Mouse (Mus musculus): ENCODE results near the gene Knl1. TPM values are rescaled to one million over a fixed set of nuclear protein-coding genes. Genes with fewer than 3 reads are reported as not detected.
A peak's percentile ranks its signal among the peaks of the same experiment; 100 is the strongest.

Gene Knl1
- polyA plus RNA-seq, 1 experiment = 14.8 TPM

DNA sequence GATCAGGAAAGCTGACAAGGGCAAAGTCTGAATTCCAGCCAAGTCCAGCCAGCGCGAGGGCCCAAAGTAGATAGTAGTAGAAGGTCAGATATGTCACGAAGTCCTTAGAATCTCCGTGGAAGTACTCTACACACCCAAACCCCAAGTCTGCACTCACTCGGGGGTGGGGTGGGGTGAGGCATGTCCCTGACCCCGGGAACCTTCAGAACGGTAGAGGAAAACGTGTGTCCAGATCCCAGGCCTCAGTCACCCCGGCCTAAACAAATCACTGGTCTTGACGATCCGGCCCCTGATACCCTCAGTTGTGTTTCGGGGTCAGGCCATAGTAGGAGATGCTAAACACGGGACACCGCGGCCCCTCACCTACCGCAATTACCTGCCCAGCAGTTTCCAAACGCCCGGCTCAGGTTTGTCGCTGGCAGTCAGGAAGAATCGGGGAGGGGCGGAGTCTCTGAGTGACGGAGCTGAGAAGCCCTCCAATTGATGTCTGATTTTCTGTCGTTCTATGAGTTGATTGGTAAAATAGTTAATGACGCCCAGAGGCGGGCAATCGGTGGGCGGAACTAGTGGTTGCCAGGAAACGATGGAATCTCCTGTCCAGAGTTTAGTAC lies 17.9 kb upstream of the Knl1 start, which contains the start of gene Ccdc32:
Ccdc32 (minus strand) TSS at position 453 of the 611 bp plus-strand sequence.
- Histone ChIP-seq H3K4me3 (replicated peaks; ENCODE audit: control insufficient read depth, low read depth, low read length) (peak within 1 kb of the TSS; percentile 89), H3K27ac (ENCODE audit: control insufficient read depth, insufficient read depth, low read depth, low read length, poor library complexity) (no peak within 1 kb of the TSS), H3K4me1 (ENCODE audit: control insufficient read depth, insufficient read depth, low read length) (peaks cover 2% of the 10 kb centered on the region; the same call in 1 of the 2 replicates)
- TF ChIP-seq CTCF (IDR thresholded peaks at IDR 0.05; ENCODE audit: control insufficient read depth, insufficient read depth, low read length) = no peak
- WGBS = under 1% methylated on average over 28 of the region's 28 CpGs

DNA sequence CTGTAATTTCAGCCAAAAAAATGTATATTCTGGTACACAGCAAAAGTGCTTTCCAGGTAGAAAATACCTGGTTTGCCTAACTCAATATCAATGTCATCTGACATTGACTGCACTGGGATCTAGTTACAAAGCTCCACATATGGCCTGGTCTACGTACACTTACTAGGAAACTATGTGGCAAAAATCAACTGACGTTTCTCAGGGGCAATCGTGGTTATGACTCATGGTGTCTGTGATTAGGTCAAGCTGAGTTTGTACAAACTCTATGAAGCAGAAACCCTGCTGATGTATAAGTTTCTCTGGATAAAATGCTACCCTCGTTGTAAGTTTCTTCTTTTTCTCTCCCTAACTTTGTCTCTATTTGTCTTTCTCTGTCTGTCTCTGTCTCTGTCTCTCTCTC lies 14.7 kb upstream of the Knl1 start:
- no peak overlapping the region for H3K4me3 ChIP-seq (replicated peaks; ENCODE audit: control insufficient read depth, low read depth, low read length)
- H3K4me1 ChIP-seq (ENCODE audit: control insufficient read depth, insufficient read depth, low read length) = peaks cover 2% of the 10 kb centered on the region
- no peak overlapping the region for H3K27ac ChIP-seq (ENCODE audit: control insufficient read depth, insufficient read depth, low read depth, low read length, poor library complexity)
- WGBS = 28% methylated on average over 4 of the region's 4 CpGs
- TF ChIP-seq CTCF (IDR thresholded peaks at IDR 0.05; ENCODE audit: control insufficient read depth, insufficient read depth, low read length) (no peak), POLR2A (IDR thresholded peaks at IDR 0.05; ENCODE audit: borderline replicate concordance, control insufficient read depth, low read depth, low read length) (no peak)

DNA sequence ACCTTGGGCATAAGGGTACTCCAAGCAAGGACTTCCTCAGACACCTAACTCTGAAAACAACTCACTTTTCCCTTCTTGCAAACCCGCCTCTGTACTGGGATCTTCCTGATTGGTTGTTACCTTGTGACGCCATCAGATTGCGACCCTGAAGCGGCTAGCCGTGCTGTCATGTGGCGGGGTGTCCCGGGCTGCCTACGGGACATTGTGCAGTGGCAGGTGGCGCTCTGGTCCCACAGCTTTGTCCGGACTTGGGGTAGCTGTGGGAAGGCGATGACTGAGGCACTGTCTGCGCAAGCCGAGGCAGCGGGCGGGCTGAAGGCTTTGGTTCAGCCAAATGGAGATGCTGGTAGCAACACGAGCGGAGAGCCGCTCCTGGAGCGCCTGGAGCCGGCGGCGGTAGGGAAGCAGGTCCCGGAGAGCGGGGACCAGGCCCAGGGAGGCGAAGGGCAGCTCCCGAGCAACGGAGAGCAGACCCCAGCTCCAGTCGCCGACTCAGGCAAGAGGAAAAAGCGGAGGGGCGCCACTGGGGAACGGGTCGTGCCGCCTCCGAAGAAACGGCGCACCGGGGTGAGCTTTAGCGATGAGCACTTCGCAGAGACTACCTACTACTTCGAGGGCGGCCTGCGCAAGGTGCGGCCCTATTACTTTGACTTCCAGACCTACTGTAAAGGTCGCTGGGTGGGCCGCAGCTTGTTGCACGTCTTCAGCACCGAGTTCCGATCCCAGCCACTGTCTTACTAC lies 12.1 kb upstream of the Knl1 start, which contains the start of gene Rpusd2:
Rpusd2 (plus strand) TSS at position 135 of the 741 bp plus-strand sequence.
- H3K4me1 ChIP-seq (ENCODE audit: control insufficient read depth, insufficient read depth, low read length) = no peaks in the 10 kb centered on the region; the same call in none of the 2 replicates
- peak within 1 kb of the TSS; percentile 43 for H3K27ac ChIP-seq (ENCODE audit: control insufficient read depth, insufficient read depth, low read depth, low read length, poor library complexity)
- TF ChIP-seq CTCF (IDR thresholded peaks at IDR 0.05; ENCODE audit: control insufficient read depth, insufficient read depth, low read length) (peak; percentile 36), POLR2A (IDR thresholded peaks at IDR 0.05; ENCODE audit: borderline replicate concordance, control insufficient read depth, low read depth, low read length) (peak; percentile 85)
- WGBS = under 1% methylated on average over 49 of the region's 49 CpGs
- H3K4me3 ChIP-seq (replicated peaks; ENCODE audit: control insufficient read depth, low read depth, low read length) = peak within 1 kb of the TSS; percentile 99

DNA sequence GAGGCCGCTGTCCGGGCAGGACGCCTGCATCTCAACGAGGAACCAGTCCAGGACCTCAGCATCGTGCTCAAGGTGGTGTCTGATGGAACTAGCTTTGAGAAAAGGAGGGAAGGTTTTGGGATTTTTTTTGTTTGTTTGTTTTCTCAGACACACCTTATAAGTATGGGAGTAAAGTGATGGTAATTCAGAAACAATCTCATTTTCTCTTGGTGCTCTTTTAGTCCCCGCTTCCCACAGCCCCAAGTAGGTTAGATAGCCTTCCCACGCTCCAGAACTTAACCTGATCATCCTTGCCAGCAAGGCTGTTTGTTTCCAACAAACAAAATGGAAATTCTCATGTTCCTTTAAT lies 11.5 kb upstream of the Knl1 start:
- TF ChIP-seq CTCF (IDR thresholded peaks at IDR 0.05; ENCODE audit: control insufficient read depth, insufficient read depth, low read length) = no peak
- TF ChIP-seq POLR2A (IDR thresholded peaks at IDR 0.05; ENCODE audit: borderline replicate concordance, control insufficient read depth, low read depth, low read length) = no peak
- Histone ChIP-seq H3K27ac (ENCODE audit: control insufficient read depth, insufficient read depth, low read depth, low read length, poor library complexity) (peak overlapping the region; percentile 43; the same call in 1 of the 2 replicates), H3K4me3 (replicated peaks; ENCODE audit: control insufficient read depth, low read depth, low read length) (peak overlapping the region; percentile 99), H3K4me1 (ENCODE audit: control insufficient read depth, insufficient read depth, low read length) (no peaks in the 10 kb centered on the region; the same call in none of the 2 replicates)
- WGBS = 18% methylated on average over 7 of the region's 7 CpGs

DNA sequence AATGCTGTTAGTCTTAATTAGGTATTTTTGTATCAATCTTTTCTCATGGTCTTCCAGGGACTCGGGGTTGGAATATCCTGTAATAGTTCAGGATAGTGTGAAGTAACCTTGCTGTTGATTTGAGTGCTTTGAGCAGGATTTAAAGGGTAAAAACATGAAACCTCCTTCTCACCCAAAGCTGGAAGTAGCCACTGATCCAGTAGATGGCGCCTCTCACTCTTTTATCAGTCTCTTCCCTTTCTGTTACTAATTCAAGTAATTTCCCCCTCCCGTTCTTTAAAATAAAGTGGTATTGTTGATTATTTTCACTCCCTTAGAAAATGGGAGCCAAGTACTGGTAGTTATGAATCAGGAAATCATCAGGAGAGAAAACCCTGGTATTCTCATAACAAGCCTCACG lies 6.0 kb upstream of the Knl1 start:
- WGBS = 31% methylated on average over 4 of the region's 4 CpGs
- H3K4me3 ChIP-seq (replicated peaks; ENCODE audit: control insufficient read depth, low read depth, low read length) = no peak overlapping the region
- no peak overlapping the region for H3K27ac ChIP-seq (ENCODE audit: control insufficient read depth, insufficient read depth, low read depth, low read length, poor library complexity)
- TF ChIP-seq CTCF (IDR thresholded peaks at IDR 0.05; ENCODE audit: control insufficient read depth, insufficient read depth, low read length) = no peak
- no peak for TF ChIP-seq POLR2A (IDR thresholded peaks at IDR 0.05; ENCODE audit: borderline replicate concordance, control insufficient read depth, low read depth, low read length)
- H3K4me1 ChIP-seq (ENCODE audit: control insufficient read depth, insufficient read depth, low read length) = no peaks in the 10 kb centered on the region; the same call in none of the 2 replicates

DNA sequence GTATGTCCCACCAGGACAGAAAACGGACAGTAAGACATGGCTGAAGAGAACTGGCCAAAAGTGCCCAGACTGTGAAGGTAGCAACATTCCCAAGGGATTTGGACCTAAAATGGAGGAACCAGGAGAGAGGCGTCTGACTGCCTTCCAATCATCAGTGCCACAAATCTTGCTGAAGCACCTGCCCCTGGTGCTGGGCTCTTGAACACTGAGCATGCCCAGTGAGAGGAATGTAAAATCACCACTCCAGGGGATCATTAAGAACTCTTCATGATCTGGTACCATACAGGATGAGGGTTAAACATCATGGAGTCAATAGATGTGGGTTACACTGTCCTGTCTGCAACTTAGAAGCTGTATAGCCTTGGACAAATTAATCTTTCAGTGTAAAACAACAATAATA lies 1.8 kb upstream of the Knl1 start:
- TF ChIP-seq POLR2A (IDR thresholded peaks at IDR 0.05; ENCODE audit: borderline replicate concordance, control insufficient read depth, low read depth, low read length) (no peak), CTCF (IDR thresholded peaks at IDR 0.05; ENCODE audit: control insufficient read depth, insufficient read depth, low read length) (no peak)
- H3K27ac ChIP-seq (ENCODE audit: control insufficient read depth, insufficient read depth, low read depth, low read length, poor library complexity) = no peak overlapping the region
- 79% methylated on average over 2 of the region's 2 CpGs for WGBS
- no peak overlapping the region for H3K4me3 ChIP-seq (replicated peaks; ENCODE audit: control insufficient read depth, low read depth, low read length)
- no peaks in the 10 kb centered on the region; the same call in none of the 2 replicates for H3K4me1 ChIP-seq (ENCODE audit: control insufficient read depth, insufficient read depth, low read length)

DNA sequence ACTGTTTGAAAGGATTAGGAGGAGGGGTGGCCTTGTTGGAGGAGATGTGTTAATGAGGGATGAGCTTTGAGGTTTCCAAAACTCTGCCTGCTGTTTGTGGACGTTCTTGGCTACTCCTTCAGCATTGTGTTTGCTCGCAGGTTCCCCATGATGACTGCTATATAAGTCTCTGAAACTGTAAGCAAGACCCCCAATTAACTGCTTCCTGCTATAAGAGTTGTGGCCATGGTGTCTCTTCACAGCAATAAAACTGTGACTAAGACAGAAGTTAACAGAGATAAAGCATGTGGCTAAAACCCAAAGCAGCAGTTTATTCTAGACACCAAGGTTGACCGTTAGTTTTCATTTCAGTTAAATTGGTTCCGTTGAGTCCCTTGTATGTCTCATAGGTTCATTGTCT lies 930 bp downstream of the Knl1 start:
- TF ChIP-seq POLR2A (IDR thresholded peaks at IDR 0.05; ENCODE audit: borderline replicate concordance, control insufficient read depth, low read depth, low read length) (no peak), CTCF (IDR thresholded peaks at IDR 0.05; ENCODE audit: control insufficient read depth, insufficient read depth, low read length) (no peak)
- no peak overlapping the region for H3K27ac ChIP-seq (ENCODE audit: control insufficient read depth, insufficient read depth, low read depth, low read length, poor library complexity)
- peak overlapping the region; percentile 91 for H3K4me3 ChIP-seq (replicated peaks; ENCODE audit: control insufficient read depth, low read depth, low read length)
- H3K4me1 ChIP-seq (ENCODE audit: control insufficient read depth, insufficient read depth, low read length) = no peaks in the 10 kb centered on the region; the same call in 1 of the 2 replicates
- 13% methylated on average over 4 of the region's 4 CpGs for WGBS

DNA sequence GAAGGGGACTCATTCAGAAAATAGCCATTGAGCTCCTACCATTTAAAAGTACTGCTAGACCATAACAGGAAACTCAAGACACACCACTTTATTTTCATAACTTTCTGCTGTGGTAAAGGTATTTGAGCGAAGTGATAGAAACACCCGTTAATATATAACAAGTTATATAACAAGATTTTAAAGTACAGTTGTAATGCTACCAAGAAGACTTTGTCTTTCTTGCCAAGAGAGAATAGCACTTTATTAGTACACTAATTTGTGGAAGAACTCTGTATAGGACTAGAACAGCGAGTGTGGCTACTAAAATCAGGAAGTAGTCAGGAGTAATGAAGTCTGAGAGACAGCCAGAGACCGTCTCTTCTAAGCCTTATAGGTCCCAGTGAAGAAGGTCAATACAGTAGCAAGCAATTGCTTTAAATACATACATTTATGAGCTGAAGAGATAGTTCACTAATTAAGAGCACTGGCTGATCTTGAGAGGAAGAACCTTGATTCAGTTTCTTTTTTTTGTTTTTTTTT lies 3.3 kb downstream of the Knl1 start:
- Histone ChIP-seq H3K27ac (ENCODE audit: control insufficient read depth, insufficient read depth, low read depth, low read length, poor library complexity) (no peak overlapping the region), H3K4me3 (replicated peaks; ENCODE audit: control insufficient read depth, low read depth, low read length) (no peak overlapping the region), H3K4me1 (ENCODE audit: control insufficient read depth, insufficient read depth, low read length) (no peaks in the 10 kb centered on the region; the same call in 1 of the 2 replicates)
- no peak for TF ChIP-seq POLR2A (IDR thresholded peaks at IDR 0.05; ENCODE audit: borderline replicate concordance, control insufficient read depth, low read depth, low read length)
- no peak for TF ChIP-seq CTCF (IDR thresholded peaks at IDR 0.05; ENCODE audit: control insufficient read depth, insufficient read depth, low read length)
- WGBS = 11% methylated on average over 4 of the region's 4 CpGs

Measured in bone marrow, adult 2 months (tissue).